Mouse (Mus musculus): ENCODE data around the gene Ptgfr. TPM values are rescaled to one million over a fixed set of nuclear protein-coding genes. Genes with fewer than 3 reads are reported as not detected.

Gene Ptgfr
- polyA plus RNA-seq, 1 experiment: 0.22 TPM

DNA sequence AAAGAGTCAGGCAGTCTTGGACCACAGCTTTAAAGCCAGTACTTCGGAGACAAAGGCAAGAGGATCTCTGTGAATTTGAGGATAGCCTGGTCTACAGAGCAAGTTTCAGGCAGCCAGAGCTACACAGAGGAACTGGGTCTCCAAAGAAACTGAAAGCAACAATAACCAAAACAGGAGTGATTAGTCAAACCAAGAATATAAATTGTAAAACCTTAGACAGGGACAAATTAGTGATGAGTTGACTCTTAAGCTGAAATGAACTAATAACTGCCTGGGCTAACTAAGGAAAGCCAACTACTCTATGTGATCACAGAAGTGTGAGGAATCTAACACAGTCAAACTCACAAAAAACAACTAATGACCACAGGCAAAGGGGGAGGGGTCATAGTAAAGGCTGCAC, 88.9 kb downstream of the Ptgfr start:
- no peaks in the 10 kb centered on the region for H3K4me1 ChIP-seq (ENCODE audit: control insufficient read depth, insufficient read depth, insufficient read length)
- H3K4me3 ChIP-seq (ENCODE audit: extremely low read depth, insufficient read depth, insufficient read length): no peak overlapping the region
- 84% methylated on average over 1 of the region's 1 CpGs for WGBS
- no peaks in the 10 kb centered on the region for H3K27me3 ChIP-seq (ENCODE audit: control insufficient read depth, insufficient read depth, low read length)
- no peak overlapping the region for H3K27ac ChIP-seq (ENCODE audit: insufficient read depth, low read length)
- no peaks in the 10 kb centered on the region for H3K36me3 ChIP-seq (ENCODE audit: control insufficient read depth, insufficient read depth, low read length)
- TF ChIP-seq POLR2A (IDR thresholded peaks at IDR 0.05; ENCODE audit: low read depth, low read length): no peak
- TF ChIP-seq CTCF (IDR thresholded peaks at IDR 0.05; ENCODE audit: extremely low read depth, insufficient read depth, insufficient read length, insufficient replicate concordance): no peak
- DNase-seq (ENCODE audit: low read depth in 1 of 2, low spot score in 2 of 2): no peak

Other genes with a start within 250 kb of the Ptgfr start
- gene Ifi44, start 87.7 kb downstream of the Ptgfr start, polyA plus RNA-seq (2012; rRNA removed): 0.83 and 0.87 TPM in 2 replicates
- not detected in 2 replicates for gene Ifi44l, start 74.7 kb downstream of the Ptgfr start, polyA plus RNA-seq (2012; rRNA removed)